Mouse (Mus musculus) liver, embryonic 16.5 days (tissue): Measurements from ENCODE around the gene Pcdh19. TPM values are rescaled to one million over a fixed set of nuclear protein-coding genes. Genes with fewer than 3 reads are reported as not detected.

ENCODE experiments used
- ATAC-seq: fragments of 200-750 bp; cut with Nextera tagmentation; 2 replicates; pipeline ENCODE4 v1.8.0; 2017; ENCODE audit warnings: low read depth, mild to moderate bottlenecking, moderate number of reproducible peaks, moderate library complexity
- H3K27ac ChIP-seq: fragments of 300-500 bp; sonication (generic); 2 replicates; pipeline ENCODE4 v1.5.1; 2014; ENCODE audit warnings: mild to moderate bottlenecking, low read length
- H3K27me3 ChIP-seq: fragments of 300-500 bp; sonication (generic); 2 replicates; pipeline ENCODE4 v1.6.1; 2014; ENCODE audit warnings: low read depth, low read length, mixed read lengths; ENCODE audit not compliant: control insufficient read depth, insufficient read depth
- H3K36me3 ChIP-seq: fragments of 300-500 bp; sonication (generic); 2 replicates; pipeline ENCODE4 v1.6.1; 2014; ENCODE audit warnings: mild to moderate bottlenecking; ENCODE audit not compliant: control insufficient read depth, insufficient read depth
- H3K4me1 ChIP-seq: fragments of 300-500 bp; sonication (generic); 2 replicates; pipeline ENCODE4 v1.6.1; 2014; ENCODE audit warnings: low read depth, low read length, mixed read lengths; ENCODE audit not compliant: control insufficient read depth
- H3K4me2 ChIP-seq: fragments of 300-500 bp; sonication (generic); 2 replicates; pipeline ENCODE4 v1.6.1; 2014; ENCODE audit warnings: low read depth, low read length, mixed read lengths
- H3K4me3 ChIP-seq: fragments of 300-500 bp; sonication (generic); 2 replicates; pipeline ENCODE4 v1.5.1; 2014; ENCODE audit warnings: low read depth, mild to moderate bottlenecking, low read length
- H3K9ac ChIP-seq: fragments of 300-500 bp; sonication (generic); 2 replicates; pipeline ENCODE4 v1.6.1; 2014; ENCODE audit warnings: low read depth, low read length
- H3K9me3 ChIP-seq: fragments of 300-500 bp; sonication (generic); replicated peaks from 2 replicates; pipeline ENCODE4 v1.6.1; 2016; ENCODE audit warnings: low read length; ENCODE audit not compliant: control insufficient read depth
- WGBS: fragments of 180-500 bp; shearing (Covaris S2); extraction: QIAGEN DNeasy Blood & Tissue Kit; methylation state at CpG from one replicate; pipeline ENCODE4 v1.1.7; 2014; ENCODE audit not compliant: insufficient replicate concordance; 5-methylcytosine and 5-hydroxymethylcytosine counted together
- polyA plus RNA-seq: library from polyadenylated mRNA; unstranded; fragments of >200 nt; fragmentation: Nextera tagmentation; extraction: Ambion mirVana; gene quantifications from 2 replicates; pipeline ENCODE4 v1.2.1, GENCODE M21; 2015

Pcdh19 gene
- polyA plus RNA-seq, 1 experiment from 2014 or later: 0.33 TPM

- Histone ChIP-seq H3K4me2 (no peak overlapping the region), H3K4me1 (no peaks in the 10 kb centered on the region), H3K9ac (no peak overlapping the region), H3K9me3 (no peaks in the 10 kb centered on the region), H3K27ac (no peak overlapping the region), H3K4me3 (no peak overlapping the region), H3K36me3 (no peaks in the 10 kb centered on the region), H3K27me3 (peaks cover 44% of the 10 kb centered on the region)
- ATAC-seq: no peak
- WGBS: 38% methylated on average over 3 of the region's 3 CpGs
Measured at GRCm38 (mm10) chrX:133683961-133684360, 4.8 kb downstream of the Pcdh19 start.

GRCm38 (mm10) chrX:133675121-133675520 is 13.7 kb downstream of the Pcdh19 start:
- no peak overlapping the region for H3K4me2 ChIP-seq
- H3K9ac ChIP-seq: no peak overlapping the region
- H3K4me1 ChIP-seq: no peaks in the 10 kb centered on the region
- H3K36me3 ChIP-seq: no peaks in the 10 kb centered on the region
- no peak for ATAC-seq
- WGBS: 17% methylated on average over 2 of the region's 2 CpGs
- H3K4me3 ChIP-seq: no peak overlapping the region
- H3K9me3 ChIP-seq: no peaks in the 10 kb centered on the region
- no peaks in the 10 kb centered on the region for H3K27me3 ChIP-seq
- no peak overlapping the region for H3K27ac ChIP-seq

GRCm38 (mm10) chrX:133673796-133674195 is 15.0 kb downstream of the Pcdh19 start:
- Histone ChIP-seq H3K9ac (no peak overlapping the region), H3K9me3 (no peaks in the 10 kb centered on the region), H3K4me1 (no peaks in the 10 kb centered on the region), H3K4me3 (no peak overlapping the region), H3K27ac (no peak overlapping the region), H3K36me3 (no peaks in the 10 kb centered on the region), H3K4me2 (no peak overlapping the region), H3K27me3 (no peaks in the 10 kb centered on the region)
- 28% methylated on average over 3 of the region's 3 CpGs for WGBS
- ATAC-seq: no peak

- 47% methylated on average over 5 of the region's 5 CpGs for WGBS
- no peak for ATAC-seq
- no peaks in the 10 kb centered on the region for H3K27me3 ChIP-seq
Measured at GRCm38 (mm10) chrX:133660111-133660510, 28.7 kb downstream of the Pcdh19 start.

GRCm38 (mm10) chrX:133657308-133658302 is 31.2 kb downstream of the Pcdh19 start:
- Histone ChIP-seq H3K4me1 (no peaks in the 10 kb centered on the region), H3K9me3 (no peaks in the 10 kb centered on the region), H3K9ac (no peak overlapping the region), H3K4me3 (no peak overlapping the region), H3K27me3 (no peaks in the 10 kb centered on the region), H3K4me2 (no peak overlapping the region), H3K36me3 (no peaks in the 10 kb centered on the region), H3K27ac (no peak overlapping the region)
- ATAC-seq: no peak
- 12% methylated on average over 7 of the region's 9 CpGs for whole genome bisulfite sequencing

More at GRCm38 (mm10) chrX:133660111-133660510, 28.7 kb downstream of the Pcdh19 start:
- no peak overlapping the region for H3K27ac ChIP-seq
- H3K4me2 ChIP-seq: no peak overlapping the region
- H3K36me3 ChIP-seq: no peaks in the 10 kb centered on the region
- no peak overlapping the region for H3K9ac ChIP-seq
- H3K9me3 ChIP-seq: no peaks in the 10 kb centered on the region
- no peaks in the 10 kb centered on the region for H3K4me1 ChIP-seq
- no peak overlapping the region for H3K4me3 ChIP-seq

GRCm38 (mm10) chrX:133655876-133656538 is 32.8 kb downstream of the Pcdh19 start:
- no peaks in the 10 kb centered on the region for H3K27me3 ChIP-seq
- ATAC-seq: no peak
- H3K4me2 ChIP-seq: no peak overlapping the region
- no peak overlapping the region for H3K4me3 ChIP-seq
- no peak overlapping the region for H3K9ac ChIP-seq
- no peak overlapping the region for H3K27ac ChIP-seq
- H3K4me1 ChIP-seq: no peaks in the 10 kb centered on the region
- no peaks in the 10 kb centered on the region for H3K36me3 ChIP-seq
- H3K9me3 ChIP-seq: no peaks in the 10 kb centered on the region
- WGBS: 63% methylated on average over 11 of the region's 11 CpGs

GRCm38 (mm10) chrX:133655196-133655595 is 33.6 kb downstream of the Pcdh19 start:
- Histone ChIP-seq H3K9ac (no peak overlapping the region), H3K36me3 (no peaks in the 10 kb centered on the region), H3K9me3 (no peaks in the 10 kb centered on the region), H3K27ac (no peak overlapping the region), H3K4me2 (no peak overlapping the region), H3K4me1 (no peaks in the 10 kb centered on the region), H3K27me3 (no peaks in the 10 kb centered on the region), H3K4me3 (no peak overlapping the region)
- ATAC-seq: no peak
- WGBS: 45% methylated on average over 4 of the region's 4 CpGs

GRCm38 (mm10) chrX:133653071-133653470 is 35.7 kb downstream of the Pcdh19 start:
- no peak for ATAC-seq
- no peak overlapping the region for H3K9ac ChIP-seq
- WGBS: 48% methylated on average over 3 of the region's 3 CpGs

GRCm38 (mm10) chrX:133650379-133650778 is 38.4 kb downstream of the Pcdh19 start:
- Histone ChIP-seq H3K4me2 (no peak overlapping the region), H3K27ac (no peak overlapping the region), H3K4me3 (no peak overlapping the region), H3K9me3 (no peaks in the 10 kb centered on the region), H3K36me3 (no peaks in the 10 kb centered on the region), H3K27me3 (no peaks in the 10 kb centered on the region), H3K9ac (no peak overlapping the region), H3K4me1 (no peaks in the 10 kb centered on the region)
- WGBS: 53% methylated on average over 3 of the region's 3 CpGs
- ATAC-seq: peak; percentile 89

More at GRCm38 (mm10) chrX:133653071-133653470, 35.7 kb downstream of the Pcdh19 start:
- H3K36me3 ChIP-seq: no peaks in the 10 kb centered on the region
- no peaks in the 10 kb centered on the region for H3K27me3 ChIP-seq
- no peak overlapping the region for H3K27ac ChIP-seq
- H3K4me2 ChIP-seq: no peak overlapping the region
- H3K9me3 ChIP-seq: no peaks in the 10 kb centered on the region
- no peaks in the 10 kb centered on the region for H3K4me1 ChIP-seq
- H3K4me3 ChIP-seq: no peak overlapping the region
